Mouse (Mus musculus): ENCODE data around the gene B3gnt7.

Gene B3gnt7

GRCm38 (mm10) chr1:86345956-86346355, 43.3 kb downstream of the B3gnt7 start:
- DNase-seq (ENCODE audit: low spot score), result no peak

- DNase-seq (ENCODE audit: low spot score), result no peak
Observed at GRCm38 (mm10) chr1:86346851-86347715, 44.5 kb downstream of the B3gnt7 start.

GRCm38 (mm10) chr1:86347716-86348045, 45.0 kb downstream of the B3gnt7 start:
- no peak for DNase-seq (ENCODE audit: low spot score)

GRCm38 (mm10) chr1:86348083-86348482, 45.5 kb downstream of the B3gnt7 start:
- DNase-seq (ENCODE audit: low spot score), result no peak

GRCm38 (mm10) chr1:86348801-86349200, 46.2 kb downstream of the B3gnt7 start:
- DNase-seq (ENCODE audit: low spot score), result no peak

- DNase-seq (ENCODE audit: low spot score), result no peak
Observed at GRCm38 (mm10) chr1:86349201-86349600, 46.6 kb downstream of the B3gnt7 start.

DNA sequence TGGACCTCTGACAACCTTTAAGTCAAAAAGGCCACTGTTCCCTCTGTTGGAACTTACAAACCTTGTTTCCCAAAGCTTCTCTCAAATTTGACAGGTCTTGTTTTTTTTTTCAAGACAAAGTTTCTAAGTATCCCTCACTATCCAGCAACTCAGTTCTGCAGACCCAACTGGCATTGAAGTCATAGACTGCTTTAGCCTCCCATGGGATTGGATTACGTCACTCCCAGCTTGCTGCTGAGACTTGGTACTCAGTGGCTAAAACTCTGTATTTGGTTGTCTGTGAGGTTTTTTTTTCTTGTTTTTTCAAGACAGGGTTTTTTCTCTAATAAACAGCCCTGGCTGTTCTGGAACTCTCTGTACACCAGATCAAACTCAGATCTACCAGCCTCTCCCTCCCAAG, 47.1 kb downstream of the B3gnt7 start:
- DNase-seq (ENCODE audit: low spot score), result no peak

GRCm38 (mm10) chr1:86350576-86350975, 47.9 kb downstream of the B3gnt7 start:
- DNase-seq (ENCODE audit: low spot score), result no peak

DNA sequence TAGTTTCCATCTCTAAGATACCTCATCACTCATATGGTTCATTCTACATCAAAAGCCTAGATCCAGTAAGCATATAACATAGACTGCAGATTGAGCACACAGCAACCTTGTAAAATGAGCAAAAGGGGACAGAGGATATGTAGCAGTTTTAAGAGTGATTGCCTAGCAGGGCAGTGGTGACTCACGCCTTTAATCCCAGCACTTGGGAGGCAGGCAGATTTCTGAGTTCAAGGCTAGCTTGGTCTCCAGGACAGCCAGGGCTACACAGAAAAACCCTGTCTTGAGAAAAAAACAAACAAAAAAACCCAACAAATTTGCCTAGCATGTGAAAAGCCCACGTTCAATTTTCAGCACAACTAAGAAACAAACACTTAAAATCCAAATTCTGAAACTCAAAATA, 51.6 kb downstream of the B3gnt7 start:
- no peak for DNase-seq (ENCODE audit: low spot score)
